Mouse (Mus musculus) limb, embryonic 14.5 days (tissue): ENCODE measurements around the gene Rhoq. TPM values are rescaled to one million over a fixed set of nuclear protein-coding genes. Genes with fewer than 3 reads are reported as not detected.

Source experiments
- ATAC-seq: fragments of 200-750 bp; cut with Nextera tagmentation; 2 replicates; pipeline ENCODE4 v1.8.0; 2017; ENCODE audit warnings: low read depth, moderate number of reproducible peaks, moderate TSS enrichment; ENCODE audit not compliant: low FRiP score
- DNase-seq: peaks from one replicate; pipeline ENCODE4 v3.0.0-alpha.2; 2015; ENCODE audit warnings: low spot score
- H3K27ac ChIP-seq: fragments of 300-500 bp; sonication (generic); replicated peaks from 2 replicates; pipeline ENCODE4 v1.5.1; 2014; ENCODE audit warnings: low read depth, mild to moderate bottlenecking, low read length, moderate library complexity, mixed read lengths
- H3K27me3 ChIP-seq: fragments of 300-500 bp; sonication (generic); 2 replicates; pipeline ENCODE4 v1.6.1; 2014; ENCODE audit warnings: low read length, mixed read lengths; ENCODE audit not compliant: control insufficient read depth, insufficient read depth
- H3K36me3 ChIP-seq: fragments of 300-500 bp; sonication (generic); 2 replicates; pipeline ENCODE4 v1.6.1; 2014; ENCODE audit warnings: mild to moderate bottlenecking, low read length, moderate library complexity, mixed read lengths; ENCODE audit not compliant: control insufficient read depth, insufficient read depth
- H3K4me1 ChIP-seq: fragments of 300-500 bp; sonication (generic); 2 replicates; pipeline ENCODE4 v1.6.1; 2014; ENCODE audit warnings: antibody characterized with exemption, low read length, mixed read lengths; ENCODE audit not compliant: control insufficient read depth, insufficient read depth
- H3K4me2 ChIP-seq: fragments of 300-500 bp; sonication (generic); replicated peaks from 2 replicates; pipeline ENCODE4 v1.6.1; 2014; ENCODE audit warnings: low read depth, mild to moderate bottlenecking, low read length, moderate library complexity; ENCODE audit not compliant: severe bottlenecking
- H3K4me3 ChIP-seq: fragments of 300-500 bp; sonication (generic); replicated peaks from 2 replicates; pipeline ENCODE4 v1.5.1; 2014; ENCODE audit warnings: low read length
- H3K9ac ChIP-seq: fragments of 300-500 bp; sonication (generic); 2 replicates; pipeline ENCODE4 v1.6.1; 2014; ENCODE audit warnings: mild to moderate bottlenecking, low read depth, low read length, moderate library complexity; ENCODE audit not compliant: severe bottlenecking
- H3K9me3 ChIP-seq: fragments of 300-500 bp; sonication (generic); 2 replicates; pipeline ENCODE4 v1.6.1; 2016; ENCODE audit warnings: low read length; ENCODE audit not compliant: control insufficient read depth
- POLR2A ChIP-seq: fragments of 200-500 bp; IDR thresholded peaks from 2 replicates; pipeline ENCODE4 v1.8.0; 2012; ENCODE audit warnings: inconsistent platforms, mild to moderate bottlenecking, moderate library complexity, borderline replicate concordance; ENCODE audit not compliant: insufficient read depth, insufficient read length; ENCODE audit errors: extremely low read depth
- WGBS: fragments of 180-500 bp; shearing (Covaris S2); extraction: QIAGEN DNeasy Blood & Tissue Kit; methylation state at CpG from one replicate; pipeline ENCODE4 v1.1.7; 2014; 5-methylcytosine and 5-hydroxymethylcytosine counted together
- polyA plus RNA-seq, 2 experiments: library from polyadenylated mRNA; depleted of rRNA in 1 of 2; stranded (reverse) in 1 of 2; unstranded in 1 of 2; fragments of >200 nt; fragmentation: Nextera tagmentation in 1 of 2; extraction: Ambion mirVana in 1 of 2; gene quantifications; 2 replicates each; pipeline versions ENCODE4 v1.2.1 to v1.2.3; 2012 to 2014

The Rhoq gene
- polyA plus RNA-seq, 2 experiments: 35.3 to 61.5 TPM

DNA sequence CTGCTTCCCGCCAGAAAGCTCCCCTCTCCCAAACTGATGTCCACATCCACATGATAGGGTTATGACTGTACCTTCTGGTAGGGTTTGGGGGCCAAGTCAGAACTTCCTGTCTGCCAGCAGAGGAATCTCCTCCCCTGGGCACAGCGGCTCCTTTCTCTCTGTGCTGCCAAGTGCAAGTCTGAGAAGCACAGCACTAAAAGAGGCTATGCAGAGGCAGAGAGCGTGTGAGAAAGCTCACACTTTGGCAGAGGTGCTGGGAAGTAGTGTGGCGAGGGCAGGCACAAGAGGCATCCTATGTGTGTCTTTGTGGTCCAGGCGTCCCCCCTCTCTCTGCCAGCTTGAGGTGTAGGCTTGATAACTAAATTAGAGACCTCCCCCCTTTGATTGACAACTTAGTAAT is 8.2 kb downstream of the Rhoq start:
- H3K27ac ChIP-seq: no peak overlapping the region
- H3K4me3 ChIP-seq: no peak overlapping the region
- no peak for TF ChIP-seq POLR2A
- 74% methylated on average over 5 of the region's 5 CpGs for whole genome bisulfite sequencing
- no peak overlapping the region for H3K4me2 ChIP-seq
- peaks cover 60% of the 10 kb centered on the region for H3K36me3 ChIP-seq
- H3K27me3 ChIP-seq: no peaks in the 10 kb centered on the region
- H3K4me1 ChIP-seq: peaks cover 8% of the 10 kb centered on the region; the same call in 1 of the 2 replicates
- no peak overlapping the region for H3K9ac ChIP-seq
- DNase-seq (no peak), ATAC-seq (no peak)
- no peaks in the 10 kb centered on the region for H3K9me3 ChIP-seq

DNA sequence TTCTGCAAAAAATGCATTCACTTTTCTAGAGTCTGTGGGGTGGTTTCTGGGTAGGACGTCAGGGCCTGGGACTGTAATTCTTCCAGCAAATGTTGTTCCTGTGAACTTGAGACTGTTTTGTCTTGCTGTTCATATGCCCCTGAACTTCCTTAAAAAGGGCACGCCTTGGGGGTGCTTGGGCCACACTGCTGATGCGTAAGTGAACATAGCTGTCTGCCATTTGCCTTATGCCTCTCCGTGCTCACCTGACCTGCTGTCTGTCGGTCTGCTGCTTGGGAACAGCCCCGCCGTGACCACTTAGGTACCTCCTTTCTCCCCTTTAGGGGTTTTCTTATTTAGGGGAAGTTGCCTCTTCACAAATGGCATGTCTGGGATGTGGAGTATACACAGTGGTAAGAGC is 9.0 kb downstream of the Rhoq start:
- no peaks in the 10 kb centered on the region for H3K27me3 ChIP-seq
- H3K4me2 ChIP-seq: no peak overlapping the region
- no peak overlapping the region for H3K27ac ChIP-seq
- no peak for ATAC-seq
- H3K4me3 ChIP-seq: no peak overlapping the region
- H3K36me3 ChIP-seq: peaks cover 66% of the 10 kb centered on the region
- no peak for TF ChIP-seq POLR2A
- no peak overlapping the region for H3K9ac ChIP-seq
- 80% methylated on average over 7 of the region's 7 CpGs for WGBS
- no peak for DNase-seq
- H3K4me1 ChIP-seq: peaks cover 8% of the 10 kb centered on the region; the same call in 1 of the 2 replicates
- H3K9me3 ChIP-seq: no peaks in the 10 kb centered on the region

- no peak for TF ChIP-seq POLR2A
- Histone ChIP-seq H3K27me3 (no peaks in the 10 kb centered on the region), H3K4me2 (no peak overlapping the region), H3K9me3 (no peaks in the 10 kb centered on the region), H3K9ac (no peak overlapping the region), H3K27ac (no peak overlapping the region), H3K4me1 (no peaks in the 10 kb centered on the region), H3K36me3 (peaks cover 60% of the 10 kb centered on the region), H3K4me3 (no peak overlapping the region)
- WGBS: 88% methylated on average over 2 of the region's 2 CpGs
- DNase-seq (no peak), ATAC-seq (no peak; the same call in 1 of the 2 replicates)
These were observed 10.2 kb downstream of the Rhoq start for GRCm38 (mm10) chr17:86973097-86973496.

- H3K9ac ChIP-seq: no peak overlapping the region
- DNase-seq (no peak), ATAC-seq (no peak)
- 76% methylated on average over 10 of the region's 10 CpGs for WGBS
- H3K4me2 ChIP-seq: no peak overlapping the region
- no peak overlapping the region for H3K4me3 ChIP-seq
- TF ChIP-seq POLR2A: no peak
- no peak overlapping the region for H3K27ac ChIP-seq
- no peaks in the 10 kb centered on the region for H3K27me3 ChIP-seq
- H3K9me3 ChIP-seq: no peaks in the 10 kb centered on the region
- no peaks in the 10 kb centered on the region for H3K4me1 ChIP-seq
- peaks cover 56% of the 10 kb centered on the region for H3K36me3 ChIP-seq
These were observed 13.5 kb downstream of the Rhoq start for GRCm38 (mm10) chr17:86976387-86976786.

DNA sequence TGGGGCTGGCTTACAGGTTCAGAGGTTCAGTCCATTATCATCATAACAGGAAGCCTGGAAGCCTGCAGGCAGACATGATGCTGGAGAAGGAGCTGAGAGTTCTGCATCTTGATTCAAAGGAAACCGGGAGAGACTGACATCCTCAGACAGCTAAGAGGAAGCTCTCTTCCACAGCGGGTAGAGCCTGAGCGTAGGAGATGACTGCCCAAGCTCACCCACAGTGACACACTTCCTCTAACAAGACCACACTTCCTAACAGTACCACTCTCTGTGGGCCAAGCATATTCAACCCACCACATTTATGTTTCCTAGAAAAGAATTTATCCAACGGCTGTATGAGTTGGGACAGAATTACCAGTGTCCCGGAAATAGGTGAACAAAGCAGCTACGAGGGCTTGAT is 15.6 kb downstream of the Rhoq start:
- Histone ChIP-seq H3K27ac (no peak overlapping the region), H3K36me3 (peaks cover 47% of the 10 kb centered on the region), H3K4me1 (no peaks in the 10 kb centered on the region), H3K9me3 (no peaks in the 10 kb centered on the region), H3K4me3 (no peak overlapping the region), H3K27me3 (no peaks in the 10 kb centered on the region), H3K9ac (no peak overlapping the region), H3K4me2 (no peak overlapping the region)
- TF ChIP-seq POLR2A: no peak
- WGBS: 92% methylated on average over 6 of the region's 6 CpGs
- ATAC-seq (no peak), DNase-seq (no peak)

- Histone ChIP-seq H3K27ac (no peak overlapping the region), H3K4me3 (no peak overlapping the region), H3K36me3 (peaks cover 30% of the 10 kb centered on the region), H3K9ac (no peak overlapping the region), H3K9me3 (no peaks in the 10 kb centered on the region), H3K4me1 (no peaks in the 10 kb centered on the region), H3K4me2 (no peak overlapping the region), H3K27me3 (no peaks in the 10 kb centered on the region)
- no peak for ATAC-seq
- WGBS: 90% methylated on average over 1 of the region's 1 CpGs
- DNase-seq: no peak
- no peak for TF ChIP-seq POLR2A
These were observed 18.3 kb downstream of the Rhoq start for GRCm38 (mm10) chr17:86981205-86981604.
